Mouse (Mus musculus) lung, embryonic 15.5 days (tissue): ENCODE measurements around the gene Tm6sf2. TPM values are rescaled to one million over a fixed set of nuclear protein-coding genes. Genes with fewer than 3 reads are reported as not detected.
A peak's percentile ranks its signal among the peaks of the same experiment; 100 is the strongest.

Experiments
- ATAC-seq: fragments of 200-750 bp; cut with Nextera tagmentation; 2 replicates; pipeline ENCODE4 v1.8.0; 2017; ENCODE audit warnings: moderate number of reproducible peaks, borderline replicate concordance; ENCODE audit not compliant: low FRiP score, low TSS enrichment; ENCODE audit errors: extremely low read depth
- H3K27ac ChIP-seq: fragments of 300-500 bp; sonication (generic); 2 replicates; pipeline ENCODE4 v1.5.1; 2015; ENCODE audit warnings: moderate library complexity, mild to moderate bottlenecking, inconsistent platforms
- H3K27me3 ChIP-seq: fragments of 300-500 bp; sonication (generic); 2 replicates; pipeline ENCODE4 v1.6.1; 2015; ENCODE audit warnings: inconsistent platforms
- H3K36me3 ChIP-seq: fragments of 300-500 bp; sonication (generic); 2 replicates; pipeline ENCODE4 v1.6.1; 2015; ENCODE audit warnings: inconsistent platforms
- H3K4me1 ChIP-seq: fragments of 300-500 bp; sonication (generic); 2 replicates; pipeline ENCODE4 v1.6.1; 2015; ENCODE audit warnings: inconsistent platforms
- H3K4me2 ChIP-seq: fragments of 300-500 bp; sonication (generic); 2 replicates; pipeline ENCODE4 v1.6.1; 2015; ENCODE audit warnings: inconsistent platforms, mild to moderate bottlenecking, moderate library complexity
- H3K4me3 ChIP-seq: fragments of 300-500 bp; sonication (generic); 2 replicates; pipeline ENCODE4 v1.5.1; 2015; ENCODE audit warnings: mild to moderate bottlenecking, inconsistent platforms
- H3K9ac ChIP-seq: fragments of 300-500 bp; sonication (generic); 2 replicates; pipeline ENCODE4 v1.6.1; 2015; ENCODE audit warnings: inconsistent platforms
- H3K9me3 ChIP-seq: fragments of 300-500 bp; sonication (generic); 2 replicates; pipeline ENCODE4 v1.6.1; 2016; ENCODE audit warnings: inconsistent platforms
- WGBS: fragments of 180-500 bp; shearing (Covaris S2); methylation state at CpG from one replicate; pipeline ENCODE4 v1.1.7; 2015; 5-methylcytosine and 5-hydroxymethylcytosine counted together
- polyA plus RNA-seq: library from polyadenylated mRNA; unstranded; fragments of >200 nt; fragmentation: Nextera tagmentation; extraction: Ambion mirVana; gene quantifications from 2 replicates; pipeline ENCODE4 v1.2.1, GENCODE M21; 2015

Gene Tm6sf2
- polyA plus RNA-seq, 1 experiment from 2014 or later, result 0.54 TPM

GRCm38 (mm10) chr8:70071836-70072440, 786 bp upstream of the Tm6sf2 start:
- peak; percentile 56; the same call in 1 of the 2 replicates for ATAC-seq
- 74% methylated on average over 2 of the region's 2 CpGs for WGBS
- Histone ChIP-seq H3K9ac (no peak overlapping the region), H3K4me3 (no peak overlapping the region), H3K9me3 (no peaks in the 10 kb centered on the region), H3K27ac (0 out of 2 replicates have a peak overlapping the region, but pooled peaks have one; percentile 4), H3K36me3 (peaks cover 22% of the 10 kb centered on the region; the same call in 1 of the 2 replicates), H3K4me1 (peaks cover 8% of the 10 kb centered on the region), H3K27me3 (no peaks in the 10 kb centered on the region), H3K4me2 (no peak overlapping the region)

- peak overlapping the region; percentile 18 for H3K4me3 ChIP-seq
- no peaks in the 10 kb centered on the region for H3K9me3 ChIP-seq
- H3K27ac ChIP-seq, result no peak overlapping the region
- no peak overlapping the region for H3K9ac ChIP-seq
- 56% methylated on average over 8 of the region's 8 CpGs for WGBS
- H3K4me1 ChIP-seq, result peaks cover 8% of the 10 kb centered on the region
- ATAC-seq, result no peak
- peak overlapping the region; percentile 58 for H3K4me2 ChIP-seq
- no peaks in the 10 kb centered on the region for H3K27me3 ChIP-seq
- peaks cover 18% of the 10 kb centered on the region; the same call in 1 of the 2 replicates for H3K36me3 ChIP-seq
Observed at GRCm38 (mm10) chr8:70073120-70073519, 396 bp downstream of the Tm6sf2 start.

- H3K4me3 ChIP-seq, result no peak overlapping the region
- WGBS, result 63% methylated on average over 1 of the region's 1 CpGs
- H3K36me3 ChIP-seq, result peaks cover 16% of the 10 kb centered on the region; the same call in 1 of the 2 replicates
- no peaks in the 10 kb centered on the region for H3K9me3 ChIP-seq
- no peak for ATAC-seq
- no peaks in the 10 kb centered on the region for H3K27me3 ChIP-seq
- H3K9ac ChIP-seq, result no peak overlapping the region
- H3K4me1 ChIP-seq, result peaks cover 8% of the 10 kb centered on the region
- H3K4me2 ChIP-seq, result no peak overlapping the region
- H3K27ac ChIP-seq, result no peak overlapping the region
Observed at GRCm38 (mm10) chr8:70073682-70074081, 958 bp downstream of the Tm6sf2 start.

- no peak for ATAC-seq
- Histone ChIP-seq H3K27ac (no peak overlapping the region), H3K36me3 (no peaks in the 10 kb centered on the region), H3K9ac (no peak overlapping the region), H3K4me3 (no peak overlapping the region), H3K4me2 (no peak overlapping the region), H3K4me1 (peaks cover 18% of the 10 kb centered on the region), H3K27me3 (peaks cover 56% of the 10 kb centered on the region), H3K9me3 (no peaks in the 10 kb centered on the region)
- 80% methylated on average over 2 of the region's 2 CpGs for WGBS
Observed at GRCm38 (mm10) chr8:70081976-70082375, 9.3 kb downstream of the Tm6sf2 start.

DNA sequence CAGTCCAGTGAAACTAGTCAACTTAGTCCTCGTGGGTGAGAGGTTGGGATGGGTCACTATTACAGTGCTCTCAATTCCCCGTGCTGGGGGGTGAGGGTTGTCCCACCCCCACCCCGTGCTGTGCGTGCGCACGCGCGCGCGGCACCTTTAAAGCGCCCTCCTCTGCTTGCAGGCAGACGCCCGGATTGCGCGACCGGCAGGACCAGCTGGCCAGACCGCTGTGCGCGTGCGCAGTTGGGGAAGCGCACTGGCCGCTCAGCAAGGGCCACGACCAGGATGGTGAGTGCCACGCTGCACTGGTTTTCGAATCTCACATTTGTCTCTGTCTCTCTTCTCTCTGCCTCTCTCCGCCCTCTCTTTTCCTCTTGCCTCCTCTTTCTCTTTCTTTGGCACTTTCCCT, 10.6 kb downstream of the Tm6sf2 start, which contains the start of gene Hapln4:
Gene Hapln4 (plus strand): TSS at position 173 of the 400 bp plus-strand sequence.
- Histone ChIP-seq H3K4me1 (peaks cover 21% of the 10 kb centered on the region), H3K9me3 (no peaks in the 10 kb centered on the region), H3K9ac (no peak within 1 kb of the TSS), H3K27ac (no peak within 1 kb of the TSS), H3K4me3 (peak within 1 kb of the TSS; percentile 32), H3K4me2 (peak within 1 kb of the TSS; percentile 62), H3K27me3 (peaks cover 69% of the 10 kb centered on the region), H3K36me3 (no peaks in the 10 kb centered on the region)
- ATAC-seq, result no peak; the same call in 1 of the 2 replicates
- under 1% methylated on average over 26 of the region's 26 CpGs for WGBS

DNA sequence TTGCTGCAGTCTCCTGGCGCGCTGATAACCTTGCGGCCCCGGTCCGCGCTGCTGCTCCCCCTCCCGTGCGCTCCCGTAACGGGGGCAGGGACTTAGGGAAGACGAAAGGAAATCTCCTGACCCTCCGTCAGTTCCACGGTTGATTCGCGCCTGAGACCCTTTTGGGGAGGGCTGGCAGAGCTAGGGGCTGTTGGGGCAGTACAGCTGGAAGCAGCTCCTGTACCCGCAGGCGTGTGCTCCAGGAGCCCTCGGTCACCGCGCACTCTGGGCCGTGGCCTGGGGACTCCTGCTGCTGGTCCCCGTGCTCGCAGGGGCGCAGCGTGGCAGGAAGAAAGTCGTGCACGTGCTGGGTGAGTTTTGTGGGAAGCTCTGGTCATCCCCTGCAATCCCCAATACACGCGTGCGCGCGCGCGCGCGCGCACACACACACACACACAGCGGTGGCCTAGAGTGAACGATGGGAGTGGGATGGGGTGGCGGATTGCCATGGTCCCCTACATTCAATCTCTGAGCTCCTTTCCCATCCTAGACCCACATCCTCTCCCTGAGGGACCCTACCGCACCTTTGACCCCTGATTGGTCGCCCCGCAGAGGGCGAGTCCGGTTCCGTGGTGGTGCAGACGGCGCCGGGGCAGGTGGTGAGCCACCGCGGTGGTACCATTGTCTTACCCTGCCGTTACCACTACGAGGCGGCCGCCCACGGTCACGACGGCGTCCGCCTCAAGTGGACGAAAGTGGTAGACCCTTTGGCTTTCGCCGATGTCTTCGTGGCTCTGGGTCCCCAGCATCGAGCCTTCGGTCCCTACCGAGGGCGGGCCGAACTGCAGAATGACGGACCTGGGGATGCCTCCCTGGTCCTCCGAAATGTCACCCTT, 11.7 kb downstream of the Tm6sf2 start:
- H3K9me3 ChIP-seq, result no peaks in the 10 kb centered on the region
- H3K27me3 ChIP-seq, result peaks cover 81% of the 10 kb centered on the region
- H3K4me1 ChIP-seq, result peaks cover 21% of the 10 kb centered on the region
- WGBS, result 2% methylated on average over 71 of the region's 71 CpGs
- H3K4me2 ChIP-seq, result peak overlapping the region; percentile 62
- H3K9ac ChIP-seq, result no peak overlapping the region
- H3K4me3 ChIP-seq, result peak overlapping the region; percentile 32
- ATAC-seq, result no peak
- no peak overlapping the region for H3K27ac ChIP-seq
- H3K36me3 ChIP-seq, result no peaks in the 10 kb centered on the region

- no peak for ATAC-seq
- Histone ChIP-seq H3K4me1 (peaks cover 21% of the 10 kb centered on the region), H3K27ac (no peak overlapping the region), H3K9me3 (no peaks in the 10 kb centered on the region), H3K9ac (no peak overlapping the region), H3K4me3 (no peak overlapping the region), H3K4me2 (no peak overlapping the region), H3K27me3 (peaks cover 97% of the 10 kb centered on the region), H3K36me3 (no peaks in the 10 kb centered on the region)
- WGBS, result 50% methylated on average over 1 of the region's 1 CpGs
Observed at GRCm38 (mm10) chr8:70086151-70086550, 13.4 kb downstream of the Tm6sf2 start.

DNA sequence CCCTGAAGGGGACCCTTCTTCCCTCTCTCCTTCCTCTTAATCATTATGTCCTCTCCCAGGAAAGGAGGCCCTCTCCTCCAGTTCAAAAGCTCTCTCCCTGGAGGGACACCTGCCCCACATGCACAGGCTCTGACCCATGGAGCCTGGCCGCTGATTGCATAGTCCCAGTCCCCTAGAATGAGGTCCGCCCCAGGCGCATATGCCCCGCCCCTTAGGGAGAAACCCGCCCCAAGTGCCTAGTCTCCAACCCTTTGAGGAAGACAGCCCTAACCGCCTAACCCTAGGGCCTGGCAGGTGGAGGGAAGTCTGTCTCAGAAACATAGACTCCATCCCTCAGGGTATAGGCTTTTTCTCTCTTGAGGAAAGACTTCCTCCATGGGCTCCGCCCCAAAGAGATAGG, 14.5 kb downstream of the Tm6sf2 start:
- Histone ChIP-seq H3K27ac (no peak overlapping the region), H3K4me3 (no peak overlapping the region), H3K9me3 (no peaks in the 10 kb centered on the region), H3K9ac (no peak overlapping the region), H3K4me2 (no peak overlapping the region), H3K27me3 (peaks cover 90% of the 10 kb centered on the region), H3K4me1 (peaks cover 21% of the 10 kb centered on the region), H3K36me3 (no peaks in the 10 kb centered on the region)
- no peak for ATAC-seq
- WGBS, result 7% methylated on average over 7 of the region's 7 CpGs

DNA sequence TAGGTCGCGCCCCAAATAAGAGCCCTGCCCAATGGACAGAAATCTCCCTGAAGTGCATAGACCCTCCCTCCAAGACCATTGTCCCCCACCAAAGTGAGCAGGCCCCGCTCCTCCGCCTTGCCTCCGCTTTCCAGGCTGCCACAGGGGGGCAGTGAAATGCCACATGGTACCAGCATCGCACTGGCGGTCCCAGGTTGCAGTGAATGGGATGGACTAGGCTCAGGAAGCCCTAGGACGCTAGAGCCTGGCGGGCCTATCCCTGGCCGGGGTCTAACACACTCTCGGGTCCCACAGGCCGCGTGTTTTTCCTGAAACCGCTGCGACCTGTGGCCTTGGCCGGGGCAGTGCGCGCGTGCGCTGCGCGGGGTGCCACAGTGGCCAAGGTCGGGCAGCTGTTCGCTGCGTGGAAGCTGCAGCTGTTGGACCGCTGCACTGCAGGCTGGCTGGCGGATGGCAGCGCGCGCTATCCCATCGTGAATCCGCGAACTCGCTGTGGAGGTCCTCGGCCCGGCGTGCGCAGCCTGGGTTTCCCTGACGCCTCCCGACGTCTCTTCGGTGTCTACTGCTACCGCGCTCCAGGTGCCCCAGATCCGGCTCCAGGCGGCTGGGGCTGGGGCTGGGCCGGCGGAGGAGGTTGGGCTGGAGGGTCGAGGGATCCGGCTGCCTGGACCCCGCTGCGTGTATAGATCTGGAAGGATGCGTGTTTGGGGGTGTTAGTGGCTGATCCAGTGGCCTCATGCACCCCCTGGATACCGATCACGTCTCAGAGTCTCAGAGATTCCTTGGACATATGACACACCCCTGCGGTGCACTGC, 15.3 kb downstream of the Tm6sf2 start:
- Histone ChIP-seq H3K27ac (no peak overlapping the region), H3K4me2 (peak overlapping the region; percentile 53), H3K4me1 (peaks cover 21% of the 10 kb centered on the region), H3K4me3 (peak overlapping the region; percentile 28), H3K9ac (no peak overlapping the region), H3K36me3 (no peaks in the 10 kb centered on the region), H3K9me3 (no peaks in the 10 kb centered on the region), H3K27me3 (peaks cover 82% of the 10 kb centered on the region)
- peak; percentile 54 for ATAC-seq
- WGBS, result 5% methylated on average over 56 of the region's 56 CpGs

DNA sequence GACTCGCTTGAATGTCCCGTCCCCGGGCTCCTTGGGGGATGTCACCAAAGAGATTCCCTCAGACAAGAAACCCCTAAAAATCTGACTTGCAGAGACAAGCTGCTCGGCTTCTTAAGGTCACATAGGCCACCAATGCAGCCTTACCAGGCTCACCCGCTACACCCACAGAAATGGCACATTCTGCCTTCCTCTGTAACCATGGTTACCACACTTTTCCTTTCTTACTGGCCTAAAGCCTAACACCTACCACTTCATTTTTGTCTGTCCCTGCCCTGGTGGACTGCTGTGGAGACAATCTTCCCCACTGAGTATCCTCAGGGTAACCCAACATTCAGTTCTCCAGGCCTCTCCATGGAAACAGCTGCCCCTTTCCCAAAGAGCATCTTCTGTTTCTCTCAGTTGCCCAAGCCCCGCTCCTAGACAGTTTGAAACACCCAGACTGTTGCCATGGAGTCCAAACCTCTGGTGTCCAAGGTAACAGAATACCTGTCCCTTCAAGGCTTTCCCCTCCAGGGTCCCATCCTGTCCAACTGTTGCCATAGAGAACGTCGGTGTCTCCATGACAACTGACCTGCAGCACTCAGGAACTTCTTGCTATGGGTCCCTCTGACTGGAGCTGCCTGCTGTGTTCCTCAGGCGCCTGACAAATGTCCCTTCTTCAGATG, 16.7 kb downstream of the Tm6sf2 start:
- Histone ChIP-seq H3K4me3 (no peak overlapping the region), H3K4me1 (peaks cover 7% of the 10 kb centered on the region), H3K27ac (no peak overlapping the region), H3K36me3 (no peaks in the 10 kb centered on the region), H3K9ac (no peak overlapping the region), H3K27me3 (peaks cover 74% of the 10 kb centered on the region), H3K9me3 (no peaks in the 10 kb centered on the region), H3K4me2 (no peak overlapping the region)
- no peak for ATAC-seq
- 52% methylated on average over 9 of the region's 9 CpGs for WGBS

GRCm38 (mm10) chr8:70092786-70093185, 20.1 kb downstream of the Tm6sf2 start:
- WGBS, result 46% methylated on average over 8 of the region's 8 CpGs
- no peak for ATAC-seq
- Histone ChIP-seq H3K4me3 (no peak overlapping the region), H3K36me3 (no peaks in the 10 kb centered on the region), H3K9ac (no peak overlapping the region), H3K4me2 (no peak overlapping the region), H3K9me3 (no peaks in the 10 kb centered on the region), H3K27ac (no peak overlapping the region), H3K27me3 (peaks cover 42% of the 10 kb centered on the region), H3K4me1 (0 out of 2 replicates have a peak, but pooled peaks cover 3% of the 10 kb centered on the region)
